Mouse (Mus musculus) forebrain, embryonic 15.5 days (tissue): Measurements from ENCODE around the gene Rad51b. TPM values are rescaled to one million over a fixed set of nuclear protein-coding genes. Genes with fewer than 3 reads are reported as not detected.

ENCODE experiments used
- ATAC-seq: fragments of 200-750 bp; cut with Nextera tagmentation; replicated peaks from 2 replicates; pipeline ENCODE4 v1.8.0; 2017; ENCODE audit warnings: mild to moderate bottlenecking, moderate TSS enrichment, moderate library complexity
- H3K27ac ChIP-seq: fragments of 300-500 bp; sonication (generic); replicated peaks from 2 replicates; pipeline ENCODE4 v1.5.1; 2015; ENCODE audit warnings: mild to moderate bottlenecking, inconsistent platforms
- H3K27me3 ChIP-seq: fragments of 300-500 bp; sonication (generic); 2 replicates; pipeline ENCODE4 v1.6.1; 2015; ENCODE audit warnings: inconsistent platforms
- H3K36me3 ChIP-seq: fragments of 300-500 bp; sonication (generic); 2 replicates; pipeline ENCODE4 v1.6.1; 2015; ENCODE audit warnings: mild to moderate bottlenecking, inconsistent platforms
- H3K4me1 ChIP-seq: fragments of 300-500 bp; sonication (generic); 2 replicates; pipeline ENCODE4 v1.6.1; 2015; ENCODE audit warnings: inconsistent platforms
- H3K4me2 ChIP-seq: fragments of 300-500 bp; sonication (generic); replicated peaks from 2 replicates; pipeline ENCODE4 v1.6.1; 2015; ENCODE audit warnings: mild to moderate bottlenecking, inconsistent platforms
- H3K4me3 ChIP-seq: fragments of 300-500 bp; sonication (generic); 2 replicates; pipeline ENCODE4 v1.5.1; 2015; ENCODE audit warnings: mild to moderate bottlenecking, inconsistent platforms
- H3K9ac ChIP-seq: fragments of 300-500 bp; sonication (generic); replicated peaks from 2 replicates; pipeline ENCODE4 v1.6.1; 2015; ENCODE audit warnings: mild to moderate bottlenecking, inconsistent platforms
- H3K9me3 ChIP-seq: fragments of 300-500 bp; sonication (generic); 2 replicates; pipeline ENCODE4 v1.6.1; 2016; ENCODE audit warnings: inconsistent platforms
- WGBS: fragments of 180-500 bp; shearing (Covaris S2); methylation state at CpG from one replicate; pipeline ENCODE4 v1.1.7; 2015; ENCODE audit warnings: mixed read lengths; 5-methylcytosine and 5-hydroxymethylcytosine counted together
- polyA plus RNA-seq: library from polyadenylated mRNA; unstranded; fragments of >200 nt; fragmentation: Nextera tagmentation; extraction: Ambion mirVana; gene quantifications from 2 replicates; pipeline ENCODE4 v1.2.1, GENCODE M21; 2015

Rad51b gene
- polyA plus RNA-seq, 1 experiment from 2014 or later = 3.0 TPM

GRCm38 (mm10) chr12:79776828-79777227 is 479.7 kb downstream of the Rad51b start:
- no peak overlapping the region for H3K27ac ChIP-seq
- no peaks in the 10 kb centered on the region for H3K36me3 ChIP-seq
- no peak overlapping the region for H3K4me2 ChIP-seq
- WGBS = 88% methylated on average over 5 of the region's 5 CpGs
- ATAC-seq = no peak
- no peak overlapping the region for H3K9ac ChIP-seq
- no peak overlapping the region for H3K4me3 ChIP-seq
- no peaks in the 10 kb centered on the region for H3K4me1 ChIP-seq
- H3K27me3 ChIP-seq = no peaks in the 10 kb centered on the region
- no peaks in the 10 kb centered on the region for H3K9me3 ChIP-seq

GRCm38 (mm10) chr12:79780745-79781144 is 483.7 kb downstream of the Rad51b start:
- H3K27me3 ChIP-seq = no peaks in the 10 kb centered on the region
- H3K27ac ChIP-seq = no peak overlapping the region
- H3K4me2 ChIP-seq = no peak overlapping the region
- no peak for ATAC-seq
- H3K4me1 ChIP-seq = no peaks in the 10 kb centered on the region
- H3K36me3 ChIP-seq = no peaks in the 10 kb centered on the region
- H3K9me3 ChIP-seq = no peaks in the 10 kb centered on the region
- no peak overlapping the region for H3K9ac ChIP-seq
- 78% methylated on average over 2 of the region's 2 CpGs for WGBS
- H3K4me3 ChIP-seq = no peak overlapping the region

- WGBS = 88% methylated on average over 5 of the region's 5 CpGs
- Histone ChIP-seq H3K4me3 (no peak overlapping the region), H3K27me3 (no peaks in the 10 kb centered on the region), H3K9me3 (no peaks in the 10 kb centered on the region), H3K4me1 (no peaks in the 10 kb centered on the region), H3K9ac (no peak overlapping the region), H3K36me3 (no peaks in the 10 kb centered on the region), H3K27ac (no peak overlapping the region), H3K4me2 (no peak overlapping the region)
- no peak for ATAC-seq
These were observed 484.7 kb downstream of the Rad51b start for GRCm38 (mm10) chr12:79781788-79782187.

GRCm38 (mm10) chr12:79782444-79783117 is 485.5 kb downstream of the Rad51b start:
- Histone ChIP-seq H3K4me2 (no peak overlapping the region), H3K4me1 (no peaks in the 10 kb centered on the region), H3K36me3 (no peaks in the 10 kb centered on the region), H3K27me3 (no peaks in the 10 kb centered on the region), H3K27ac (no peak overlapping the region), H3K9ac (no peak overlapping the region), H3K9me3 (no peaks in the 10 kb centered on the region), H3K4me3 (no peak overlapping the region)
- WGBS = 95% methylated on average over 6 of the region's 6 CpGs
- no peak for ATAC-seq

GRCm38 (mm10) chr12:79784159-79784558 is 487.1 kb downstream of the Rad51b start:
- WGBS = 87% methylated on average over 7 of the region's 7 CpGs
- no peak for ATAC-seq
- no peak overlapping the region for H3K9ac ChIP-seq
- H3K36me3 ChIP-seq = no peaks in the 10 kb centered on the region
- no peaks in the 10 kb centered on the region for H3K4me1 ChIP-seq
- no peaks in the 10 kb centered on the region for H3K27me3 ChIP-seq
- H3K27ac ChIP-seq = no peak overlapping the region
- no peak overlapping the region for H3K4me2 ChIP-seq
- H3K9me3 ChIP-seq = no peaks in the 10 kb centered on the region
- no peak overlapping the region for H3K4me3 ChIP-seq

- H3K36me3 ChIP-seq = no peaks in the 10 kb centered on the region
- H3K27me3 ChIP-seq = no peaks in the 10 kb centered on the region
- no peak overlapping the region for H3K4me2 ChIP-seq
- no peaks in the 10 kb centered on the region for H3K4me1 ChIP-seq
- no peak overlapping the region for H3K27ac ChIP-seq
- ATAC-seq = no peak
- WGBS = 94% methylated on average over 3 of the region's 3 CpGs
- no peak overlapping the region for H3K9ac ChIP-seq
- no peak overlapping the region for H3K4me3 ChIP-seq
- no peaks in the 10 kb centered on the region for H3K9me3 ChIP-seq
These were observed 488.6 kb downstream of the Rad51b start for GRCm38 (mm10) chr12:79785691-79786090.

- no peaks in the 10 kb centered on the region for H3K27me3 ChIP-seq
- ATAC-seq = no peak
- WGBS = 74% methylated on average over 10 of the region's 10 CpGs
These were observed 490.5 kb downstream of the Rad51b start for GRCm38 (mm10) chr12:79787538-79787937.

GRCm38 (mm10) chr12:79788340-79788739 is 491.3 kb downstream of the Rad51b start:
- Histone ChIP-seq H3K4me3 (no peak overlapping the region), H3K9ac (no peak overlapping the region), H3K4me2 (no peak overlapping the region), H3K9me3 (no peaks in the 10 kb centered on the region), H3K27ac (no peak overlapping the region), H3K4me1 (no peaks in the 10 kb centered on the region), H3K36me3 (no peaks in the 10 kb centered on the region), H3K27me3 (no peaks in the 10 kb centered on the region)
- ATAC-seq = no peak
- 95% methylated on average over 5 of the region's 5 CpGs for WGBS

More at GRCm38 (mm10) chr12:79787538-79787937, 490.5 kb downstream of the Rad51b start:
- Histone ChIP-seq H3K4me2 (no peak overlapping the region), H3K36me3 (no peaks in the 10 kb centered on the region), H3K9ac (no peak overlapping the region), H3K9me3 (no peaks in the 10 kb centered on the region), H3K4me1 (no peaks in the 10 kb centered on the region), H3K4me3 (no peak overlapping the region), H3K27ac (no peak overlapping the region)

GRCm38 (mm10) chr12:79789481-79789880 is 492.4 kb downstream of the Rad51b start:
- H3K9me3 ChIP-seq = no peaks in the 10 kb centered on the region
- no peaks in the 10 kb centered on the region for H3K4me1 ChIP-seq
- no peak overlapping the region for H3K4me2 ChIP-seq
- no peak overlapping the region for H3K4me3 ChIP-seq
- no peak overlapping the region for H3K9ac ChIP-seq
- H3K36me3 ChIP-seq = no peaks in the 10 kb centered on the region
- no peak for ATAC-seq
- 91% methylated on average over 6 of the region's 6 CpGs for WGBS
- no peaks in the 10 kb centered on the region for H3K27me3 ChIP-seq
- no peak overlapping the region for H3K27ac ChIP-seq

- 86% methylated on average over 8 of the region's 8 CpGs for WGBS
- no peak for ATAC-seq
- no peak overlapping the region for H3K4me3 ChIP-seq
- H3K27ac ChIP-seq = no peak overlapping the region
- H3K4me1 ChIP-seq = no peaks in the 10 kb centered on the region
- no peak overlapping the region for H3K4me2 ChIP-seq
- H3K27me3 ChIP-seq = no peaks in the 10 kb centered on the region
- H3K9ac ChIP-seq = no peak overlapping the region
- no peaks in the 10 kb centered on the region for H3K36me3 ChIP-seq
- H3K9me3 ChIP-seq = no peaks in the 10 kb centered on the region
These were observed 496.3 kb downstream of the Rad51b start for GRCm38 (mm10) chr12:79793382-79793781.

GRCm38 (mm10) chr12:79794802-79795201 is 497.7 kb downstream of the Rad51b start:
- no peaks in the 10 kb centered on the region for H3K27me3 ChIP-seq
- ATAC-seq = no peak
- no peak overlapping the region for H3K27ac ChIP-seq
- no peaks in the 10 kb centered on the region for H3K4me1 ChIP-seq
- 93% methylated on average over 4 of the region's 4 CpGs for WGBS
- H3K4me2 ChIP-seq = no peak overlapping the region
- H3K9ac ChIP-seq = no peak overlapping the region
- H3K9me3 ChIP-seq = no peaks in the 10 kb centered on the region
- no peak overlapping the region for H3K4me3 ChIP-seq
- H3K36me3 ChIP-seq = no peaks in the 10 kb centered on the region

- H3K9ac ChIP-seq = no peak overlapping the region
- no peak overlapping the region for H3K27ac ChIP-seq
- H3K4me1 ChIP-seq = no peaks in the 10 kb centered on the region
- whole genome bisulfite sequencing = 79% methylated on average over 6 of the region's 6 CpGs
- H3K36me3 ChIP-seq = no peaks in the 10 kb centered on the region
- H3K9me3 ChIP-seq = no peaks in the 10 kb centered on the region
- no peak overlapping the region for H3K4me3 ChIP-seq
- H3K27me3 ChIP-seq = no peaks in the 10 kb centered on the region
- H3K4me2 ChIP-seq = no peak overlapping the region
- ATAC-seq = no peak
These were observed 499.2 kb downstream of the Rad51b start for GRCm38 (mm10) chr12:79796260-79796659.
